Mouse (Mus musculus) ovary, postnatal 36 days (tissue): ENCODE results near the gene Zmynd8.
A peak's percentile ranks its signal among the peaks of the same experiment; 100 is the strongest.

Experiments
- DNase-seq: peaks from one replicate; pipeline ENCODE4 v3.0.0; 2022; ENCODE audit warnings: low spot score, mixed read lengths

Gene Zmynd8

DNA sequence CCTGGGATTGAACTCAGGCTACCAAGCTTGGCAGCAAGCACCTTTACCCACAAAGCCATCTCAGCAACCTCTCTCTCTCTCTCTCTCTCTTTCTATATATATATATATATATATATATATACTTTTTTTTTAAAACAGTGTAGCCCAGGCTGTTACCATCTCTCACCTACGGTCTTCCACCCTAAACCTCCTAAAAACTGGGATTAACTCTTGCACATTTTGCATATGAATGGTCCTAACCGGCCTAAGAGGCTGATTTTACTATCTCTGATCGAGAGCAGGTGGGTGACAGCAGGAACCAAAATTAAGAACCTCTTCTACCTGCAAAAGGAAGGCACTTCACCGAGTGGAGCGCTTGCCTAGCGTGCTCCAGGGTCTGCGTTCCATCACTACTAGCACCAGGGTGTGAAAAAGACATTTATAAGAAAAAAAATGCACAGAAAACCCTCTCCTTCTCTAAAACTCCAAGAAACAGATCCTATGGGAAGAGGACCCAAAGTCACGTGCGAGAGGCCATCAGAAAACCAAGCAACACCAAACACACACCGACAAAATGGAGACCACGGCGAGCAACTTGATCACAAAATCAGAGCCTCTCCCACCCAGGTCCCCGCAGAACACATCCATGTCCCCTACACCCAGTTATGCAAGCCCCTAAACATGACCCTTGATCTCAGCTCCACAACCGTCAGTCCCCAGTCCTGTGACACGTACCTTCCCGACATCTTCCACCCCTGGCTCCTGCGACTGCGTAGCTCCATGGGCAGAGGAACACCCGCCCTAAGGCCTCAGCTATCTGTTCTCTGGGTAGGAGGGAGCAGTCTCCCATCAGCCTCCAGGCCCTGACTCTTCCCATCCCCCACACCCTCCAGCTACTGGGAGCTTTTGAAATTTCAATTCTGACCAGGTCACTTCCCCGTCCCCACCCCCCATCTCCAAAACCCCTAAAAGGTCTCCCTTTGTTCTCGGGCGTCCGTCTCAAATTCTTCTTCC lies at the start of gene Zmynd8:
TSS of gene Zmynd8 (minus strand) at position 815 of the 993 bp plus-strand sequence.
- no peak for DNase-seq

DNA sequence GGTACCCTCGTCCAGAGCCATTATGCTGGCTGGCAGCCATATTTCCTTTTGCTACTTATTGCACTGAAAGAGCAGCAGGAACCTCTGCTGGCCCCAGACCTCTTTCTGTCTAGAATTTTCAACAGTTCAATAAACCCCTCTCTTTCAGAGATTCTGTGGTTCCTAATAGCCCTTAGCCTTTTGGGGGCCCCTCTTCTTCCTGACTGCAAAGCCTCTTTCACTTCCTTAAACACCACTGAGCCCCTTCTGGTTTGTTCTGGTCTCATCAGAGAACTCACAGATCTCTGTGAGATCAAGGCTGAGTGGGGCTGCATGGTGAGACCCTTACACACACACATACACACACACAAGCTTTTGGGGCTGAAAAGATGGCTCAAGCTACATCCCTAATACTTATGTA lies 49.2 kb upstream of the Zmynd8 start:
- DNase-seq, result no peak

DNA sequence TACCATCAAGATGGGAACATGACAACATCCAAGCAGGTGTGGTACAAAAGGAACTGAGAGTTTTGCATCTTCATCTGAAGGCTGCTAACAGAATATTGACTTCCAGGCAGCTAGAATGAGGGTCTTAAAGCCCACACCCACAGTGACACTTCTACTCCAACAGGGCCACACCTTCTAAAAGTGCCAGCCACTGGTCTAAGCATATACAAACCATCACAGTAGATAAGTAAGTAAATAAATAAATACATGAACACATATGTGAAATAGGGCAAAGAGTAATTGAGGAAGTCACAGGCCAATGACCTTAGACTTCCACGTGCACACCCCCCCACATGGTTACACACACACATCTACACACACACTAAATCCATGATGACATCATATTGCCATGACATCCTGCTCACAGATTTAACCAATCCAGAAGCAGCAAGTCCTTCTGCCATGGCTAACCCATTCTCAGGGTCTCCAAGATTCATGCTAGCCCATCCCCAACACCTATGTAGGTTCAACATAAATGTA lies 47.3 kb upstream of the Zmynd8 start:
- DNase-seq, result no peak

DNA sequence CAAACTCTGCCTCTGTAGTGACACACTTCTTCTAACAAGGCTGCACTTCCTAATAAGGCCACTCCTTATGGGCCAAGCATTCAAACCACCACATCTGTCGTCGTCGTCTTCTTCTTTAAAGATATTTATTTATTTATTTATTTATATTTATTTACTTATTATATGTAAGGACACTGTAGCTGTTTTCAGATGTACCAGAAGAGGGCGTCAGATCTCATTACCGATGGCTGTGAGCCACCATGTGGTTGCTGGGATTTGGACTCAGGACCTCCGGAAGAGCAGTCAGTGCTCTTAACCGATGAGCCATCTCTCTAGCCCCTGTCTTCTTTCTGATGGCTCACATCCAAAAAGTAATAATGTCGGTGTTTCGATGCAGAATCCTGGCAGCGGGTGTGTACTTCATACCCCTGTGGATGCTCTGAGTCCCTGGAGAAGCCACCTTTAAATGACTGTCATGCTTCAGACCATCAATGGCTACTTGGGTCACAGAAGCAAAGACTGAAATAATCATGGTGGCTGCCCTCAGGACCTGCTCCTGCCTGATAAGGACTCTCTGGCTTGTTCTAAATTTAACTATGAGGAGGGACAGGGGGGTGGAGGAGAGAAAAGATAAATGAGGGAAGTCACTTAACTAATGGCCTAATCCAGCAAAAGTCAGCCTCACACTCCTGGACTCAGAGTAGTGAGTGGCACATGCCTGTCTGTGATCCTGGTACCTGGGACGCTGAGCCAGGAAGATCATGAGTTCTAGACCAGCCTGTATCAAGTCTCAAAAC lies 45.9 kb upstream of the Zmynd8 start:
- DNase-seq, result no peak

DNA sequence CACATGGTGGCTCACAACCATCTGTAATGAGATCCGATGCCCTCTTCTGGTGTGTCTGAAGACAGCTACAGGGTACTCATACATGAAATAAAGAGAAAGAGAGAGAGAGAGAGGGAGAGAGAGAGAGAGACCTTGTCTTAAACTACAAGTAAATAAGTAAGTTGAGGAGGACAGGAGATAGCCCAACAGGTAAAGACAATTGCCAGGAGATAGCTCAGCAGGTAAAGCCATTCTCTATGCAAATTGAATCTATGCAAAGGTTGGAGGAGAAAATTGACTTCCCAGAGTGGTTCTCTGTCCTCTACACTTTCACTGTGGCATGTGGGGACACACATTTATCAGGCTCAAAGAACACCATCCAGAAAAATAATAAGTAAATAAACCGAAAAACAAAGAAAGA lies 44.3 kb upstream of the Zmynd8 start:
- DNase-seq, result no peak

DNA sequence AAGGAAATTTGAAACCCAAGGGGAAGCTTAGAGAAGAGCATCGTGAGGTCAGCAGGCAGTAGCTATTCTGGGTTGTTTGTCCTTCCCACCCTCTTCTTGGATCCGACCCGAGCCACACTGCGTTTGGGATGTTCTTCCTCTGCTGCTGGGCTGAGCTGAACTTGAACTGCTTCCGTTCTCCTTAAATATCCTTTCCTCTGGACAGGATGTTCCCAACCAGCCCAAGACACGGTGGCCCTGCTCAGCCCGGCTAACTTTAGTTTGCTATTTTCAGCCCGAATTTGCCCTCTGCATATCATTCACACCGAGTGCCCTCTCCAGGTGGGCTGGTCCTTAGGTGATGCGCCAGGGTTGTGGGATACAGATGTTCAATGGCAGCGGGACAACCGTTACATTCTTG lies 37.3 kb upstream of the Zmynd8 start:
- DNase-seq, result no peak

DNA sequence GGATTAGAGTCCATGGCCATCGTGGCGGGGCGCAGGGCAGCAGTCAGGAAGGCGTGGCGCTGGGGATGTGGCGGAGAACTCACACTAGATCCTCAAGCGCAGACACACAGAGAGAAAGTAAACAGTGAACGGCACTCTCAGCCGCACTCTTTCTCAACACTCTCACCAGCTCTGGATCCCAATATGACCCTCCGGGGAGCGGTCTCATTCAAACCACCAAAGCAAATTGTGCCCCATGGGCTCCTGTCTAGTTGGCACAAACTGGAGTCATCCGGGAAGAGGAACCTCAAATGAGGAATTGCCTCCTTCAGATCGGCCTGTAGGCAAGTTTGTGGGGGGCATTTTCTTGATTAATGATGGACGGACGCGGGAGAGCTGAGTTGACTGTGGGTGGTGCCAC lies 28.9 kb upstream of the Zmynd8 start:
- no peak for DNase-seq

DNA sequence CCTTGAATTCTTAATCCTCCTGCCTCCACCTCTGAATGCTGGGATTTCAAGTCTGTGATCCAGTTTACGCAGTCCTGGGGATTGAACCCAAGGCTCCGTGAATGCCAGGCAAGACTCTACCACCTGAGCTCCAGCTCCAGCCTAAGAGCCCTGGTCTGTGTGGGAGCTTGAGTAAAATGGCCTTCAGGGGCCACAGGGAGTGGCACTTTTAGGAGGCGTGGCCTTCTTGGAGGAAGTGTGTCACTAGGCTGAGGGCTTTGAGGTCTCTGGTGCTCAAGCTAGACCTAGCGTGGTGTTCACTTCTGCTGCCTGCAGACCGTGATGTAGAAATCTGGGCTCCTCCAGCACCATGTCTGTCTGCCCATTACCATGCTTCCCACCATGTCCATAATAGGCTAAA lies 27.4 kb upstream of the Zmynd8 start:
- DNase-seq, result no peak

DNA sequence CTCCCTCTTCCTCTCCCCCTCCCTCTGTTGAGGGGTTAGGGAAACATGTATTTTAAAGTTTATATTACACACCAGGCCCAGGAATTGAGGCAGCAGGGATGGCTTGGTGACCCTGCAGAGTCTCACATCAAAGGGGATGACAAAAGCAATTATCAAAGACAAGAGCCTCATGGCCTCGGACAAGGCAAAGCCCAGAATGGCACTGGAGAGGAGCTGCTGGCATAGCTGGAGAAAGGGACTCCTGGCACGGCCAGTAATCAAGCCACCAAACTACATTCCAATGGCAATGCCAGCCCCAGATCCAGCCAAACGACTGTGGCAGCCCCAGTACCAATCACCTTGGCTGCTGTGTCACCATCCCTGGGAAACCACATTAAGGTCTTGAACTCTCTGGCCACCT lies 26.3 kb upstream of the Zmynd8 start:
- no peak for DNase-seq

DNA sequence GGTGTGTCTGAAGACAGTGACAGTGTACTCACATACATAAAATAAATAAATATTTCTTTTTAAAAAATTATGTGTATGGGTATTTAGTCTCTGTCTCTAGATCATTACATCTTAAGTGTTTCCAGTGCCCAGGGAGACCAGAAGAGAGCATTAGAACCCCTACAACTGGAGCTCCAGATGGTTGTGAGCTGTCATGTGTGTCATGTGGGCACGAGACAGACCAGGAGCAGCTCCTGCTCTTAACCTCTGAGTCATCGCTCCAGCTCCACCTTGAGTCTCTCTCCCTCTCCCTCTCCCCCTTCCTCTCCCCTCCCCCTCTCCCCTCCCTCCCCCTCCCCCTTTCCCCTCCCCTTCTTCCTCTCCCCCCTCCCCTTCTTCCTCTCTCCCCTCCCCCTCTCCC lies 25.9 kb upstream of the Zmynd8 start:
- no peak for DNase-seq

DNA sequence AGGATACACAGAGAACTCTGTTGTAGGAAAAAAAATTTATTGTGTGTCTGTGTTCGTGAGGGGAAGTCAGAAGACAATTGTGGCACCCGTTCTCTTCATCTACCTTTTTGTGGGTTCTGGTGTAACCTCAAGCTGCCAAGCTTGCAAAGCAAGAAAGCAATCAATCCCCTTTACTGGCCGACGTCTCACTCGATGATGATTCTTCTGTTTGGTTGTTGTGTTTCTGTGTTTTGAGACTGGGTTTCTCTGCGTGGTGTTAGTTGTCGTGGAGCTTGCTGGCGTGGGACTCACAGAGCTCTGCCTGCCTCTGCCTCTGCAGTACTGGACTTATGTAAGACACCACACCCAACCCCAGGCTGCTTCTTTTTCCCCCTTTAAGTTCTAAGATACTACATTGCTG lies 24.9 kb upstream of the Zmynd8 start:
- no peak for DNase-seq

DNA sequence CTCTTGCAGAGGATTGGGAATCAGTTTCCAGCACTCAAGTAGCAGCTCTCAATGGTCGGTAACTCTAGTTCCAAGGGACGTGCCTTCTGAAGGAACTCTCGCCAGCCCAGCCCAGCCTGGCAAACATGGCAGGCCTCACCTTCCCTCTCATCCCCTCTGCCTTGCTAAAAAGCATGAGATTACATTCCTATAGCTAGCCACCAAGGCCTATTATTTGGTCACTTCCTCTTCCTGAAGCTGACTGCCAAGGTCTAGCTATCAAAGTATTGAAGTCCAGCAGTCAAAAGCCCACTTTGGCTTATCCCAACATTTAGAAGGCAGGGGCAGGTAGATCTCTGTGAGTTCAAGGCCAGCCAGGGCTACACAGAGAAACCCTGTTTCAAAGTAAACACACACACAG lies 24.2 kb upstream of the Zmynd8 start:
- DNase-seq, result no peak

DNA sequence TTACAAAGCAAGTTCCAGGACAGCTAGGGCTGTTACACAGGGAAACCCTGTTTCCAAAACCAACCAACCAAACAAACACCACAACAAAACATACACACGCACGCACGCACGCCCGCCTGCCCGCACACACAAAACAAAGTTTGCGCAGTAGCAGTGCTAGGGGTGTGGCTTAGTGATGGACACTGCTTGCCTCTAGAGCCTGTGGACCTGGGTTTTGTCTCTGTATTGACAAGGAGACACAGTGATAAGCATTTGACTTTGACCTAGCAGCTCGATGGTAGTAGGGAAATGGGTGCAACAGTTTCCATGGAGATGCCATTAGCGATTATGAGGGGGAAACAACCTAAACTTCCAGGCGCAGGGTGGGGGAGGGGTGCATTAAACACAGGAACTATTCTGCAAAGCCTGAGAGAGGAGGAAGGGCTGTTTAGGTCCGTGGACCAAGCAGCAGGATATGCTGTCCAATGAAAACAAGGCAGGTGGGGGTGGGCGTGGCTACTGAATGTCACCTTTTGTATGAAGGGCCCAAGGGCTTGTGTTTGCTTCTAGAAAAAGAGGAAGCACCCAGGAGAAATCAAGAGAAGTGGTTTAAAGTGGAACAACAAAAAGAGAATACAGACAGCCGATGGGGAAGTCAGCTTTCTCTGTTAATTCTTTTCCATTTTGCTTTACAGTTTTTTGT lies 23.4 kb upstream of the Zmynd8 start:
- no peak for DNase-seq

DNA sequence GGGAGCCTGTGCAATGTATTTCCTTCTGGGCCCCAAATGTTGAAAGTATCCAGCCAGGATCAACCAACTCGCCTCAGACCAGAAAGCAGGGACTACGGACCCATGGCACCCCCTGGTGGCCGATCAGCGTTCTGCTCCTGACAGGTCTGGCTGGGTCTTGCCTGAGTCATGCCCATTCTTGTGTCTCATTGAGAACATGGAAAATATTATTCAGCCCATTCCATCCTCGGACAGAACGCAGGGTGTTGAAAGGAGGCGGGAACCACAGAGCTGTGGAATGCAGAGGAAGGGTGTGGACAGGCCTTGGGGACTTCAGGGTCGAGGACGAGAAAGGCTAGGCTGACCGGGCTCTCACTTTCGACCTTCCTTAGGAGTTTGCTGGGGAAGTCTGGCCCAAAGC lies 15.5 kb upstream of the Zmynd8 start:
- DNase-seq, result peak; percentile 91

DNA sequence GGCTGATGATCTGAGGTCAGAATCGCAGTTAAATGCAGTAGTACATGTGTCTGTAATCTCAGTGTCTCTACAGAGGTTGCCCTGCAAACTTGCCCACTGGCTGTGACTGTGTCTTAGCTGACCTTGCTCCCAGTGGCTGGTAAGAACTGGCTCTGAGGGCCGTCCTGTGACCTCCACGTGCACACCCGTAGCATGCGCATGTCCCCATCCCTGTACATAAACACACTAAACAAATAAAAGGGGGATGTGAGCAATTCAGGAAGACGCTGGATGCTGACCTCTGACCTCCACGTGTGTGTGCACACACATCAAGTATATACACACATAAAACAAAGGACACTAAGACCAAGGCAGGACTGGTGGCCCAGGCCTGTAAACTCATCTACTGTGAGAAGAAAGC lies 14.3 kb upstream of the Zmynd8 start:
- DNase-seq, result no peak

DNA sequence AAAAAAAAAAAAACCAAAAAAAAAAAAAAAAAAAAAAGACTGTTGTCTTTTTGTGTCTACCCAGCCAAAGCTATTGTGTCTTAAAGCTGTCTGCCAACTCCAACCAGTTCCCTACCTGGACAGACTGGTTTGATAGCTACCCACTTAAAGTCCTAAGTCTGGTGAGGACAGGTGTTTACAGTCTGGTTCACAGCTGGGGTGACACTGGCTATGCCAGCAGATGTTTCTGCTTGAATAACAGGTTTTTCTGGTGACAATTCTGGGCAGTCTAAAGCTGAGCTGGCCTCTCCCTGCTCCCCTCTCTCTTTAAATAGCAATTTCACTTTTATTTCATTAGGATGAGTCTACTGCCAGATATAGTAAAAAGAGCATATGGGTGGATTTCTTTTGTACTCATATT lies 10.9 kb upstream of the Zmynd8 start:
- DNase-seq, result no peak

DNA sequence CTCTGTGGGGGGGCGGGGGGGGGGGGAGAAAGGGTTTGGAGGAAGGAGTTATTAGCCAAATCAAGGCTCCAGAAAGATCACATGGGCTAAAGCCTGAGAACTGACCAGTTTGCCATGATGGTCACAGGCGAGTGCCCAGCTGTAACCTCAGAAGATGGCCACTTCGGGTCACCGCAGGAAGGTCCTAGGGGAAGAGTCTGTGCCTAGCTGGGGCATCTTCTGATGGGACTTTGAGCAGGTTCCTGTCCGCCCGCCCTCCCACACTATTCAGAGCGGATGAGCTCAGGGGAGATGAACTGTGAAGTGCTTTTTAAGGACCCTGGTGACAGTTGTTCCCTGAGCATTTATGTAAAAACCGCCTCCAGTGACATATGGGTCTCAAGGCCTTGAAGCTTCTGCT lies 8.4 kb upstream of the Zmynd8 start:
- no peak for DNase-seq

DNA sequence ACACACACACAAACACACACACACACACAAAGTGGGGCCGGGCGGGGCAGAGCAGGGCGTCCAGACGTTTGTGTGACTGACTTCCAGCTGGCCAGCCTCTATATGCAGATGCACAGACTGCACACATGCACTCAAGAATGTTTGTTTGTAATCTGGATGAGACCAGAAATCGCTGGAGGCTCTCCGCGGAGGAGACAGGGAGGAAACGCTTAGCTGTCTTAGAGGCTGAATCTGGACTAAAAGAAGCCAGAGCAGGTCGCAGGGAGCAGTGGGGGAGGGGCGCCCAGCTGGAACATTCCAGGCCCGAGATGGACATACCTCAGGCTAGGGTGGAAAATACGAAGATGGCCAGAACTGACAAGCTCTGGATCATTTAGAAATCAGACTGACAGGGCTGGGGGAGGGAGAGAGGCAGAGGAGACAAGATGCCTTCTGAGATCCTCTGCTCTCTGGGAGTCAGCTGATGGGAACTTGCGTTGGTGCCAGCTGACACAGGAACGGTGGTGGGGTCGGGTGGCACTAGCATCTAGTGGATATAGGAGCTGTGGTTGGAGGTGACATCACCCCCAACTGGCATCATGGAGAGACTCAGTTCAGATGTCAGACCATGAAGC lies 7.6 kb upstream of the Zmynd8 start:
- no peak for DNase-seq

DNA sequence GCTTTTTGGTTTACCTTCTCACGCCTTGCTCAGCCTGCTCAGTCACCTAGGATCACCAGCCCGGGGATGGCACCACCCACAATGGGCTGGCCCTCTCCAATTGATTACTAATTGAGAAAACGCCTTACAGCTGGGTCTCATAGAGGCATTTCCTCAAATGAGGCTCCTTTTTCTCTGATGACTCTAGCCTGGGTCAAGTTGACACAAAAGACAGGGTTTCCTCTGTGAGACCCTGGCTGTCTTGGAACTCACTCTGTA lies 2.2 kb upstream of the Zmynd8 start:
- no peak for DNase-seq

DNA sequence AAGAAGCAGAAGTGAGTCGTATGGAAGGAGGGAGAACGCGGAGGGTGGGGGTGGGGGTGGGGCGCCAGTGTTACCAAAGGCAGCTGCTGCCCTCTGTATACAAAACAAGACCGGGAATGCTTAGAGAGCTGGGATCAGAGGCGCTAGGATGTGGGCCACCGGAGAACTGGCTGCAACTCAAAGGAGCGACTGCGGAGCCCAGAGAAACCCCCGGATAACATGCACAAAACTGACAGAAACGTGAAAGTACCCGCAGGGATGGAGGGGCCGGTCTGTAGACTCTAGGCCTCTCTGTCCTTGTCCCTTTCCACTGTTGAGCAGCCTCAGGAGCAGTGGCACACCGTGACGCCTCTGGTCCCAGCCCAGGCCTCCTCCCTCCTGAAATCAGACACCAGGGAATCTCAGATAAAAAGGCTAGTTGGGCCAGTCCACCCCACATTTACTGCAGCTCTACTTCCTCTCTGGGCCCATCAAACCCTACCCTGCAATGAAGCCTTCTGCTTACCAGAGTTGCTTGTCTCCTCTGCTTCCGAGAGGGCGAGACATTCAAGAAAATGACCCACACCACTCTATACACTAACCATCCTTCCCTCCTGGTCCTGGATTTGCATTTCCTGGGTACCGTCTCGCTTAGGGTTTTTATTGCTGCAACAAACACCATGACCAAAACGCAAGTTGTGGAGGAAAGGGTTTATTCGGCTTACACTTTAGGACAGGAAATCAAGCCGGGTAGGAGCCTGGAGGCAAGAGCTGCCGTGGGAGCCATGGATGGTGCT lies 1.7 kb upstream of the Zmynd8 start:
- no peak for DNase-seq

DNA sequence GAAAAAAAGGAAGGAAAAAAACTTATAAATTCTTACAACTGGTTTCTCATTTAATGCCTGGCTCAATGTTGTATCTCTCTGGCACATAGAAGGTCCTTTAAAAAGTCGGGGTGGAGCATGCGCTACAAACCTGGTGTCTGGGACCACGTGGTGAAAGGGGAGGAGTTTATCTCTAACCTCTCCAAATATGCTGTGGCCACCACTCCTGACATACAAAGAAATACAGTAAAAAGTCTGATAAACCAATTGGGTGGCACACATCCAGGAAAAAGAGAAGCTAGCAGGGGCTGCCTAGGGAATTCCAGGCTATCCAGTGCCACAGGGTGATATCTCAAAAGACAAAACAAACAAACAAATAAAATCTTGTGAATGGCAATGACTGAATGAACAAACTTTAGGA lies 1.1 kb upstream of the Zmynd8 start:
- DNase-seq, result no peak

DNA sequence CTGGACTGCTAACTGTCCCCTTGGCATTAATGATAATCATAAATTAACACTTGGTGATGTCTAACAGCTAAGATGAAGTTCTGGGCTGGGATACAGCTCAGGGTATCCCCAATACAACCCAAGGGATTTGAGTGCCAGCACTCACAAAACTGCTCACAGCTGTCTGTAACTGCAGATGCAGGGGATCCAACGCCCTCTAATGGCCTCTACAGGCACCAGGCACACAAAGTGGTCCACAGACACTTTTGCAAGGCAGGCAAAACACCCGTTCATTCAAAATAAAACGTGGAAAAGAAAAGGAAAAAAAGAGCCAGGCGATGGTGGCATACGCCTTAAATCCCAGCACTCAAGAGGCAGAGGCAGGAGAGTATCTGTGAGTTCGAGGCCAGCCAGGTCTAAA lies 658 bp upstream of the Zmynd8 start:
- no peak for DNase-seq
